Mouse (Mus musculus): ENCODE results near the gene Pvalb.

GRCm38 (mm10) chr15:78164466-78164865 lies 41.7 kb downstream of the Pvalb start:
- TF ChIP-seq POLR2A (IDR thresholded peaks at IDR 0.05; ENCODE audit: insufficient read depth, low read length) (no peak), CTCF (IDR thresholded peaks at IDR 0.05; ENCODE audit: low read depth, low read length) (no peak)
